Mouse (Mus musculus): ENCODE measurements around the gene Icos.

The Icos gene

DNA sequence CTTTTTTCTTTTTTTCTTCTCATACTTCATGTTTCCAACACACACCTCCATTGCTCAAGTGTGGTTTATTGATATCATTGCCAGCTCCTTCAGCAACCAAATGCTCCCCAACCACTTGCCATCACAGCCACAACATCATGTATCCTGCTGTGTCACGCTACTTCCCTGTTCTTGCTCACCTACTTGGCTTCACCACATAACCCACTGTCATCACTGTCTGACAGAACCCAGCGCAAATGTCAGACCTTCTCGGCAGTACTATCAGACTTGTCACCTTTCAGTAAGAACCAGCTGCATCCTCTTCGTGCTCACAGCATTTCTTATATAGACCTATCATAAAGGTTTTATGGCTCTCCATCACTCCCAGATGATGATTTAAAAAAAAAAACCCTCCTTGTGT, 61.6 kb downstream of the Icos start:
- DNase-seq (ENCODE audit: low spot score), result no peak

- no peak for DNase-seq (ENCODE audit: low spot score)
Measured at GRCm38 (mm10) chr1:61040401-61040800, 62.7 kb downstream of the Icos start.

GRCm38 (mm10) chr1:61042842-61043241, 65.1 kb downstream of the Icos start:
- no peak for DNase-seq (ENCODE audit: low spot score)

GRCm38 (mm10) chr1:61046055-61046705, 68.5 kb downstream of the Icos start:
- DNase-seq (ENCODE audit: low spot score), result no peak

- DNase-seq (ENCODE audit: low spot score), result no peak
Measured at GRCm38 (mm10) chr1:61047336-61047735, 69.6 kb downstream of the Icos start.
